Mouse (Mus musculus): ENCODE results near the gene Cd47.

Cd47 gene

GRCm38 (mm10) chr16:49876291-49877030 lies 76.1 kb downstream of the Cd47 start:
- no peak for DNase-seq

- no peak for DNase-seq
Measured at GRCm38 (mm10) chr16:49877243-49877642, 76.9 kb downstream of the Cd47 start.

GRCm38 (mm10) chr16:49878051-49878450 lies 77.7 kb downstream of the Cd47 start:
- DNase-seq = no peak

- DNase-seq = no peak
Measured at GRCm38 (mm10) chr16:49886403-49887066, 86.2 kb downstream of the Cd47 start.

GRCm38 (mm10) chr16:49887290-49887689 lies 87.0 kb downstream of the Cd47 start:
- no peak for DNase-seq

GRCm38 (mm10) chr16:49887811-49888564 lies 87.7 kb downstream of the Cd47 start:
- no peak for DNase-seq

GRCm38 (mm10) chr16:49889031-49889655 lies 88.8 kb downstream of the Cd47 start:
- DNase-seq = no peak

GRCm38 (mm10) chr16:49892252-49892651 lies 91.9 kb downstream of the Cd47 start:
- DNase-seq = no peak

GRCm38 (mm10) chr16:49892945-49893344 lies 92.6 kb downstream of the Cd47 start:
- no peak for DNase-seq

- DNase-seq = no peak
Measured at GRCm38 (mm10) chr16:49894624-49895023, 94.3 kb downstream of the Cd47 start.

- DNase-seq = no peak
Measured at GRCm38 (mm10) chr16:49896132-49896531, 95.8 kb downstream of the Cd47 start.

- DNase-seq = no peak
Measured at GRCm38 (mm10) chr16:49901395-49901794, 101.1 kb downstream of the Cd47 start.

GRCm38 (mm10) chr16:49902083-49902482 lies 101.8 kb downstream of the Cd47 start:
- no peak for DNase-seq

- DNase-seq = peak; percentile 16
Measured at GRCm38 (mm10) chr16:49904248-49904930, 104.1 kb downstream of the Cd47 start.

- DNase-seq = no peak
Measured at GRCm38 (mm10) chr16:49905041-49905440, 104.7 kb downstream of the Cd47 start.

- DNase-seq = no peak
Measured at GRCm38 (mm10) chr16:49905601-49906001, 105.3 kb downstream of the Cd47 start.

- no peak for DNase-seq
Measured at GRCm38 (mm10) chr16:49906066-49906465, 105.7 kb downstream of the Cd47 start.

- DNase-seq = no peak
Measured at GRCm38 (mm10) chr16:49906940-49907339, 106.6 kb downstream of the Cd47 start.

GRCm38 (mm10) chr16:49907356-49907755 lies 107.0 kb downstream of the Cd47 start:
- no peak for DNase-seq

GRCm38 (mm10) chr16:49909536-49909935 lies 109.2 kb downstream of the Cd47 start:
- no peak for DNase-seq

GRCm38 (mm10) chr16:49914094-49914493 lies 113.8 kb downstream of the Cd47 start:
- DNase-seq = no peak

Measured in kidney, postnatal 14 days (tissue).